Mouse (Mus musculus): ENCODE data around the gene Gm2956. TPM values are rescaled to one million over a fixed set of nuclear protein-coding genes. Genes with fewer than 3 reads are reported as not detected.
"Not testable (repeated sequence)": the region's sequence is repeated elsewhere in the genome, so short reads cannot be mapped to it uniquely, and the experiment has no call there.

Gm2956 gene
- polyA plus RNA-seq (2015; fragmentation: Nextera tagmentation; extraction: Ambion mirVana), result 0.09 TPM in 1 of 2 replicates, not detected in the other

- H3K9me3 ChIP-seq (replicated peaks); H3K4me1 ChIP-seq (replicated peaks); ATAC-seq (ENCODE audit: low read depth); H3K4me2 ChIP-seq; H3K9ac ChIP-seq; H3K27me3 ChIP-seq; DNase-seq; H3K4me3 ChIP-seq (replicated peaks); H3K27ac ChIP-seq; H3K36me3 ChIP-seq: not testable (repeated sequence)
- WGBS (ENCODE audit: insufficient replicate concordance), result 4% methylated on average over 5 of the region's 37 CpGs
Measured at GRCm38 (mm10) chr14:3332087-3332677, at the start of gene Gm2956. Gene Gm2956 (plus strand): TSS chr14:3332627.

GRCm38 (mm10) chr14:3333406-3333805 is 979 bp downstream of the Gm2956 start:
- not testable (repeated sequence) for DNase-seq; H3K27me3 ChIP-seq; H3K9me3 ChIP-seq (replicated peaks); H3K4me2 ChIP-seq; H3K4me3 ChIP-seq (replicated peaks); ATAC-seq (ENCODE audit: low read depth); H3K36me3 ChIP-seq; H3K27ac ChIP-seq; H3K4me1 ChIP-seq (replicated peaks); H3K9ac ChIP-seq
- WGBS (ENCODE audit: insufficient replicate concordance), result 9% methylated on average over 5 of the region's 8 CpGs

- H3K27ac ChIP-seq; H3K36me3 ChIP-seq; H3K4me1 ChIP-seq (replicated peaks); H3K27me3 ChIP-seq; H3K4me2 ChIP-seq; H3K9me3 ChIP-seq (replicated peaks); ATAC-seq (ENCODE audit: low read depth); H3K9ac ChIP-seq; DNase-seq; H3K4me3 ChIP-seq (replicated peaks): not testable (repeated sequence)
- no CpG with 5 or more reads among the region's 2 CpGs for whole genome bisulfite sequencing (ENCODE audit: insufficient replicate concordance)
Measured at GRCm38 (mm10) chr14:3394793-3395192, 62.4 kb downstream of the Gm2956 start, which contains the start of gene Gm10413. Gene Gm10413 (plus strand): TSS chr14:3395093.

Other genes starting within 250 kb of the Gm2956 start
- not detected in 2 replicates for gene Gm10340, start 198.6 kb upstream of the Gm2956 start, polyA plus RNA-seq (2015; fragmentation: Nextera tagmentation; extraction: Ambion mirVana)
- not detected in 2 replicates for gene Gm5795, start 144.4 kb upstream of the Gm2956 start, polyA plus RNA-seq (2015; fragmentation: Nextera tagmentation; extraction: Ambion mirVana)
- 0.31 and 0.44 TPM in 2 replicates for gene D830030K20Rik, start 124.1 kb upstream of the Gm2956 start, polyA plus RNA-seq (2015; fragmentation: Nextera tagmentation; extraction: Ambion mirVana)
- not detected in 2 replicates for gene Gm10413, start 62.5 kb downstream of the Gm2956 start, polyA plus RNA-seq (2015; fragmentation: Nextera tagmentation; extraction: Ambion mirVana)
- gene Gm10409, start 80.0 kb downstream of the Gm2956 start, polyA plus RNA-seq (2015; fragmentation: Nextera tagmentation; extraction: Ambion mirVana), result 0.12 TPM in 1 of 2 replicates, not detected in the other
- gene Gm3005, start 95.5 kb downstream of the Gm2956 start, polyA plus RNA-seq (2015; fragmentation: Nextera tagmentation; extraction: Ambion mirVana), result 0.05 TPM in 1 of 2 replicates, not detected in the other
- gene Gm10408, start 116.8 kb downstream of the Gm2956 start, polyA plus RNA-seq (2015; fragmentation: Nextera tagmentation; extraction: Ambion mirVana), result not detected in 2 replicates